Mouse (Mus musculus) MEL (cell line): ENCODE data around the gene Kptn. TPM values are rescaled to one million over a fixed set of nuclear protein-coding genes. Genes with fewer than 3 reads are reported as not detected.
A peak's percentile ranks its signal among the peaks of the same experiment; 100 is the strongest.

Experiments
- DNase-seq: peaks from one replicate; pipeline ENCODE4 v3.0.0; 2011; ENCODE audit warnings: low read depth, low spot score
- H3K27ac ChIP-seq: 2 replicates; pipeline ENCODE4 v1.5.1; 2012; ENCODE audit warnings: low read depth, mild to moderate bottlenecking, control low read depth, low read length, moderate library complexity; ENCODE audit not compliant: control insufficient read depth
- H3K27me3 ChIP-seq, 2 experiments: fragments of 150-350 bp in 1 of 2; sonication (generic) in 1 of 2; 2 replicates each; pipeline ENCODE4 v1.6.1; 2012; ENCODE audit warnings: low read length in 2 of 2, mild to moderate bottlenecking in 2 of 2, improper control_type of control experiment in 1 of 2, moderate library complexity in 1 of 2; ENCODE audit not compliant: insufficient read depth in 2 of 2, control insufficient read depth in 1 of 2
- H3K36me3 ChIP-seq, 2 experiments: 2 replicates each; pipeline ENCODE4 v1.6.1; 2012 to 2014; ENCODE audit warnings: low read length in 2 of 2, improper control_type of control experiment in 1 of 2, inconsistent platforms in 1 of 2, mild to moderate bottlenecking in 1 of 2; ENCODE audit not compliant: insufficient read depth in 2 of 2, control insufficient read depth in 1 of 2
- H3K4me1 ChIP-seq, 2 experiments: fragments of 150-350 bp in 1 of 2; sonication (generic) in 1 of 2; 2 replicates each; pipeline ENCODE4 v1.6.1; 2012; ENCODE audit warnings: low read length in 2 of 2, improper control_type of control experiment in 1 of 2, mild to moderate bottlenecking in 1 of 2; ENCODE audit not compliant: insufficient read depth in 2 of 2, control insufficient read depth in 1 of 2
- H3K4me3 ChIP-seq, 2 experiments: fragments of 150-350 bp in 1 of 2; sonication (generic) in 1 of 2; 2 replicates each; pipeline ENCODE4 v1.5.1; 2012; ENCODE audit warnings: low read depth in 2 of 2, low read length in 2 of 2, mild to moderate bottlenecking in 2 of 2, moderate library complexity in 2 of 2, control low read depth in 1 of 2, improper control_type of control experiment in 1 of 2; ENCODE audit not compliant: control insufficient read depth in 1 of 2, insufficient read depth in 1 of 2
- H3K79me2 ChIP-seq: 2 replicates; pipeline ENCODE4 v1.6.1; 2012; ENCODE audit warnings: mild to moderate bottlenecking, low read length, moderate library complexity; ENCODE audit not compliant: control insufficient read depth, poor library complexity, insufficient read depth
- H3K9ac ChIP-seq: 2 replicates; pipeline ENCODE4 v1.6.1; 2012; ENCODE audit warnings: low read depth, mild to moderate bottlenecking, control low read depth, low read length, moderate library complexity; ENCODE audit not compliant: control insufficient read depth, poor library complexity, severe bottlenecking
- H3K9me3 ChIP-seq: fragments of 150-350 bp; sonication (generic); replicated peaks from 2 replicates; pipeline ENCODE4 v1.6.1; 2012; ENCODE audit warnings: mild to moderate bottlenecking, low read length, improper control_type of control experiment, moderate library complexity; ENCODE audit not compliant: insufficient read depth
- CHD1 ChIP-seq: IDR thresholded peaks from 2 replicates; pipeline ENCODE4 v1.6.1; 2012; ENCODE audit warnings: low read depth, mild to moderate bottlenecking, inconsistent platforms, low read length, improper control_type of control experiment
- CHD2 ChIP-seq: IDR thresholded peaks from 2 replicates; pipeline ENCODE4 v1.6.1; 2011; ENCODE audit warnings: low read length, improper control_type of control experiment
- ELF1 ChIP-seq: IDR thresholded peaks from 2 replicates; pipeline ENCODE4 v1.6.1; 2014; ENCODE audit warnings: low read depth, mild to moderate bottlenecking, inconsistent platforms, low read length, improper control_type of control experiment, moderate library complexity
- GATA1 ChIP-seq: IDR thresholded peaks from 2 replicates; pipeline ENCODE4 v1.6.1; 2011; ENCODE audit warnings: low read depth, low read length, improper control_type of control experiment
- JUND ChIP-seq: IDR thresholded peaks from 2 replicates; pipeline ENCODE4 v1.6.1; 2011; ENCODE audit warnings: low read depth, mild to moderate bottlenecking, improper control_type of control experiment, low read length
- KAT2A ChIP-seq: conservative IDR thresholded peaks from 2 replicates; pipeline ENCODE4 v1.6.1; 2012; ENCODE audit warnings: low read depth, low read length, improper control_type of control experiment, inconsistent platforms
- MAFK ChIP-seq: IDR thresholded peaks from 2 replicates; pipeline ENCODE4 v1.6.1; 2011; ENCODE audit warnings: low read depth, mild to moderate bottlenecking, low read length, improper control_type of control experiment, borderline replicate concordance
- MAZ ChIP-seq: IDR thresholded peaks from 2 replicates; pipeline ENCODE4 v1.6.1; 2012; ENCODE audit warnings: low read depth, mild to moderate bottlenecking, inconsistent platforms, low read length, improper control_type of control experiment
- MXI1 ChIP-seq: IDR thresholded peaks from 2 replicates; pipeline ENCODE4 v1.6.1; 2011; ENCODE audit warnings: mild to moderate bottlenecking, low read depth, low read length, improper control_type of control experiment
- MYB ChIP-seq: IDR thresholded peaks from 2 replicates; pipeline ENCODE4 v1.6.1; 2011; ENCODE audit warnings: mild to moderate bottlenecking, low read depth, low read length, improper control_type of control experiment
- MYC ChIP-seq: IDR thresholded peaks from 2 replicates; pipeline ENCODE4 v1.6.1; 2011; ENCODE audit warnings: low read depth, mild to moderate bottlenecking, low read length, improper control_type of control experiment, moderate library complexity
- POLR2A ChIP-seq, 2 experiments: IDR thresholded peaks; 2 replicates each; pipeline ENCODE4 v1.6.1; 2011 to 2012; ENCODE audit warnings: low read length in 2 of 2, mild to moderate bottlenecking in 2 of 2, control low read depth in 1 of 2, improper control_type of control experiment in 1 of 2, low read depth in 1 of 2, moderate library complexity in 1 of 2; ENCODE audit not compliant: control insufficient read depth in 1 of 2, insufficient read depth in 1 of 2, poor library complexity in 1 of 2
- POLR2AphosphoS2 ChIP-seq: IDR thresholded peaks from 2 replicates; pipeline ENCODE4 v1.6.1; 2011; ENCODE audit warnings: low read length, improper control_type of control experiment
- RAD21 ChIP-seq: IDR thresholded peaks from 2 replicates; pipeline ENCODE4 v1.6.1; 2011; ENCODE audit warnings: mild to moderate bottlenecking, low read depth, low read length, improper control_type of control experiment
- SIN3A ChIP-seq: IDR thresholded peaks from 2 replicates; pipeline ENCODE4 v1.6.1; 2012; ENCODE audit warnings: low read length, improper control_type of control experiment, inconsistent platforms
- TAL1 ChIP-seq: IDR thresholded peaks from 2 replicates; pipeline ENCODE4 v1.6.1; 2012; ENCODE audit warnings: mild to moderate bottlenecking, inconsistent platforms, low read length, moderate library complexity, mixed read lengths
- USF1 ChIP-seq: IDR thresholded peaks from 2 replicates; pipeline ENCODE4 v1.6.1; 2014; ENCODE audit warnings: low read depth, mild to moderate bottlenecking, inconsistent platforms, low read length, improper control_type of control experiment, moderate library complexity
- ZMIZ1 ChIP-seq: IDR thresholded peaks from 2 replicates; pipeline ENCODE4 v1.6.1; 2012; ENCODE audit warnings: low read depth, mild to moderate bottlenecking, inconsistent platforms, low read length, improper control_type of control experiment, moderate library complexity
- ZNF384 ChIP-seq: IDR thresholded peaks from 2 replicates; pipeline ENCODE4 v1.6.1; 2012; ENCODE audit warnings: low read depth, mild to moderate bottlenecking, inconsistent platforms, low read length, improper control_type of control experiment
- polyA plus RNA-seq, 2 experiments: library from polyadenylated mRNA; stranded (reverse) in 1 of 2; unstranded in 1 of 2; fragments of >175 nt in 1 of 2; fragments of >200 nt in 1 of 2; gene quantifications; 2 replicates each; pipeline versions ENCODE4 v1.2.1 to v1.2.4; 2012; ENCODE audit warnings: low replicate concordance in 2 of 2, low read depth in 1 of 2; ENCODE audit not compliant: insufficient read length in 2 of 2, insufficient read depth in 1 of 2, missing spikeins in 1 of 2
- total RNA-seq: library from RNA; depleted of rRNA; stranded (reverse); fragments of 300-350 nt; gene quantifications from 2 replicates; pipeline ENCODE4 v1.2.3, GENCODE M21; 2012

The Kptn gene
- total and polyA plus RNA-seq, 3 experiments = 17.8 to 19.6 TPM; not detected in 1

DNA sequence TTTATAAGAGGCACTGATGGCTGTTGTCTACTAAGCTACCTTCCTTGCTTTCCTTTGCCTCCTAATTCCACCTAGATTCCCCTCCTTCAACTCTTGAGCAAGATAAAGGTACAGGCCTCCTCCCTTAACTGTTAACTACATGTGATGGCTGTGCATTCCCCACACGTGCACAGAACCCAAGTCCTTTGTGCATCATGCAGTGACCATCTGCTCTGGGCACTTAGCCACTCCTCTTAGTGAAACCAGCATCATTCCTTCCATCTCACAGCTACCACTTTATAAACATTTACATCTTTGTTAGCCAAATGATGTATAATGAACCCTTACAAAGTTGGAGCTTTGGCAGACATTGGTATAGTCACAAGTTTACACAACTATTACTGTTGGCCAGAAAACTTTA lies 39.7 kb upstream of the Kptn start:
- Histone ChIP-seq H3K9ac (no peak overlapping the region), H3K36me3 (no peaks in the 10 kb centered on the region), H3K79me2 (no peaks in the 10 kb centered on the region), H3K4me1 (no peaks in the 10 kb centered on the region), H3K4me3 (no peak overlapping the region), H3K27me3 (peaks cover 5 to 14% of the 10 kb centered on the region in 2 experiments), H3K27ac (no peak overlapping the region), H3K9me3 (no peaks in the 10 kb centered on the region)
- no peak for DNase-seq
- TF ChIP-seq MXI1 (no peak), SIN3A (no peak), ELF1 (no peak), MYB (no peak), MAZ (no peak), USF1 (no peak), MAFK (no peak), ZMIZ1 (no peak), JUND (no peak), POLR2A (IDR thresholded peaks at IDR 0.05; ENCODE audit: control insufficient read depth in 1 of 2, insufficient read depth in 1 of 2, low read depth in 1 of 2, low read length in 2 of 2, poor library complexity in 1 of 2) (no peak), ZNF384 (no peak), CHD2 (no peak), CHD1 (no peak), KAT2A (no peak), RAD21 (no peak), GATA1 (no peak), MYC (no peak), TAL1 (no peak)

DNA sequence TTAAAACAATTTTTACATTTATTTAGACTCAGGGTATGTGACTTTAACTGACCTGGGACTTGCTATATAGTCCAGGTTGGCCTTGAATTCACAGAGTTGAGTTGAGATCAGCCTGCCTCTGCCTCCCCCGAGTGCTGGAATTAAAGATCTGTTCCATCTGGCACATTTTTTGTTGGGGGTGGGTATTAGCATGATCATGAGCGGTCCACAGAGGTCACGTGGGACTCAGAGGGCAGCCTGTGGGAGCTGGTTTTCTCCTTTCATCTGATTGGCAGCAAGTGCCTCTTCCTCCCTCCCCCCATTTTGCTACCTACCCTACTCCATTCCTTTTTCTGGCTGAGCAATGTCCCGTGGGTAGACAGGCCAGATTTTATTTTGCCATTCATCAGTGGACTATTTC lies 39.1 kb upstream of the Kptn start:
- Histone ChIP-seq H3K4me3 (no peak overlapping the region), H3K79me2 (no peaks in the 10 kb centered on the region), H3K4me1 (no peaks in the 10 kb centered on the region), H3K36me3 (no peaks in the 10 kb centered on the region), H3K27me3 (peaks cover 5 to 14% of the 10 kb centered on the region in 2 experiments; a peak in 3 of 4 replicates), H3K9ac (no peak overlapping the region), H3K27ac (no peak overlapping the region), H3K9me3 (no peaks in the 10 kb centered on the region)
- DNase-seq = no peak
- TF ChIP-seq CHD1 (no peak), SIN3A (no peak), USF1 (peak; percentile 37; the same call in 1 of the 2 replicates), POLR2AphosphoS2 (no peak)
